Mouse (Mus musculus) brain, adult 2 months (tissue): ENCODE measurements around the gene Serpina16.

Source experiments
- DNase-seq: peaks from one replicate; pipeline ENCODE4 v3.0.0; 2011; ENCODE audit warnings: low read depth, low spot score

Serpina16 gene

DNA sequence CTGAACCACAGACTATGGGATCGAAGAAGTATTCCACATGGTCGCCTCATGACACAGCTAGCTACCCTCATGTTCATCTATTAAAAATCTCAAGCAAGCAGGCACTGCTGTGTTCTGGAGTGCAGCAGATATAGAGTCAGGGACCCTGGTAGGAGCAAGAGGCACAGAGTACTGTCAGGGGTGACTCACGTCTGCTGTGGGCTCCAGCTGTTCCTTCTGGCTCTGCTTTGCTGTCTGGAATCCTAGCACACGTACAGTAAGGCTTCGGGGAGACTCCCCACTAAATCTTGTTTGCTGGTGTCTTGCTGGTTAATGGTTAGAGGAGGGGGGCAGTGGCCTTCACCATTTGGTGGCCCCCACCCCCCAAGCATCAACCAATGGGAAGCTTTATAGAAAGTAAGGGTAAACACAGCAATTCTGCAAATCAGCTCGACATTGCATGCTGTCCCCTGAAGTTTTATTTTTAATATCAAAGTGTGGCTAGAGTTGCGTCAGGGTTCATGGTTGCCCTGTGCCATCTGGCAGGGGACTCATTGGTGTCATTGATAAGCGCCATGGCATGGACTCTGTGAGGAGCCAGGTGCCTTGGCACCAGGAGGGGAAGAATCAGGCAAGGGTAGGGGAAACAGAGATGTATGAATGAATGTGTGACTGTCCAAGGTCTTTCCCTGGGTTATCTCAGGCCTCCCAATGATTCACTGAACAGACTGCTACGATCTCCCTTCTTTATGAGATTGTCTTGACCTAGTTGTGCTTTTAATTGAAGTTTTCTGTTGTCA lies 18.9 kb downstream of the Serpina16 start, which contains the start of gene Serpina6:
Gene Serpina6, minus strand, starts transcription at position 365 of the 779 bp plus-strand sequence.
- DNase-seq: no peak

DNA sequence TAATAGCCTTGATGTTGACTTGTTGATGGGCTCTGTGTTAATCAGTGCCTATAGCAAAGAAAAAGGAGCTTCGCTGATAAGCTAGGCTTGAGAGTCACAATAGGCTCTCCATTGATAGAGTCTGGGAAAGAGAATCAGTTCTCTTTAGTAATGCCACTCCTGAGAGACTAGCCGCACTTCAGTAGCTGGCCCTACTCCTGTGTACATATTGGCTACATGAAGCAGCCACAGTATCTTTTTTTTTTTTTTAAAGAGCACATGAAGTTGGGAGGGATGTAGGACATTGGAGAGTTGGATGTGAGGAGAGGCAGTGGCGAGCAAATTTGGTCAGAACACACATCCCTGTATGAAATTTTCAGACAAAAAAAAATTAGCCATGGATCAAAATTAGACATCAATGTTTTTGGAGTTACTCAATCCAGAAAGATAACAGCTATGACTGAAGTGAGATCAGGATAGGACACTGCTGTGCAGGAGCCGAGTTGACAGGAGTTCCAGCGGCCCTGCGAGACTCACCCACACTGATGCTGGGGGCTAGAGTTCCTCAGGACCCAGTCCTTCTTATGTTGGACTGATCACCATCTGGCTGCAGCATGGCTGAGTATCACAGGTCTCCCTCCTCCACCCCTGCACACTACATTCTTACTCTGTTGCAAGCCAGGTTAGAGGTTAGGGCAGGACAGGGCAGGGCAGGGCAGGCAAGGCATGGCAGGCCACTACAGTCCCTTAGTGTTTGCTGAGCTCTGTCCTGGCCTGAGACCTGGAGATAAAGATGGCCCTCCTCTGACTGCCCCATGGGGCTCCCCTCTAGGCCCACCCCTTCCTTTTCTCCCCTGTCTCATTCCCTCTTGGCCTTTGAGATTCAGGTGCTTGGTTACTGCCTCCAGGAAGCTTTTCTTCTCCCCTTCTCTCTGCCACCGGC lies 20.6 kb downstream of the Serpina16 start:
- DNase-seq: no peak

DNA sequence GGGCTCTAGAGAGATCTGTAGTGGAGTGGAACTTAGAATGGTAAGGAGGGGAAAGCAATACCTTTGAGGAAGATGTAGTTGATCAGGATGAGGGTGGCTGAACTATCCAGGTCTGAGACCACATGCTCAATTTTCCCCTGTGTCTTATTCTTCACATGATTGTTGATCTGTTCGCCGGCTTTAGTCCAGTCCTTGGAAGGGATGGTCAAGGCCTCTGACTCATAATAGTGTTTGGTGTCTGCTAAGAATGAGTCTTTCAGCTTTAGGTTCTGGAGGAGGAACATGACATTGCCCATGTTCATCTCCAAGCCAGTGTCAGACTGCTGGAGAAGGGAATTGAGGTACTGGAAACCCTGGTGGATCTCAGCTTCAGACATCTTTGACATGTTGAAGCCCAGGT lies 22.1 kb downstream of the Serpina16 start:
- DNase-seq: no peak

DNA sequence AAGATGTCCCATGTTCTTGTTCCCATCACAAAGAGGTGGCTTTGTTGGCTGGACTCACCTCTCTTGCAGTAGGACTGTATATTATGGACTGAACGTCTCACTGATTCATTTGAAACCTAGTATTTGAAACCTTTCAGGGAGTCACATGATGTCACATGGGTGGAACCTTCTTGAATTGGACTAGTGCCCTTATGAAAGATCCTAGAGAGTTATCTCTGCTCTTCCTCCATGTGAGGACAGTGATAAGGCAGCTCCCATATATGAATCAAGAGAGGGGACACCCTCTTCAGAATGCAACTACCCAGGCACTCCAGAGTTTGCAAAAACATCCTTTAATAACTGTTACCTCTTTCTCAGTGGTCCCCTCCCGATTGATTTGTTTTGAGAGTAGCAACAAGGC lies 29.6 kb downstream of the Serpina16 start:
- DNase-seq: no peak

DNA sequence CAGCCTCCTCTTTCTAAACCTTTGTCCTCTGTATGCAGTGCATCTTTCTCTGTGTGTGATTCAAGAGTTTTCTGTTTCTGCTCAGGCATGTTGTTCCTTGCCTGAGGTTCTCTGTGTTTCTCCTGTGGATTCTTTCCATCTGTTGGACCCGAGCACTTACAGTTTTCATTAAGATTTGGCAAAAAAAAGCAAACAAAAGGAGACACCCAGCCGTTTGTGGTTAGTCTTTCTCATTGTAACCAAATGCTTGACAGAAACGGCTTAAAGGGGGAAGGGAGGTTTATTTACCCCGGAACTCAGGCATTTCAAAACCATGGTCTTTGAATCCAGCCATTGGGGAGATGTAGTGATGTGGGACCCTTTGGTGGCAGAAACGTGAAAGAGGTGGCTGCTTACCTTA lies 31.3 kb downstream of the Serpina16 start:
- DNase-seq: no peak

DNA sequence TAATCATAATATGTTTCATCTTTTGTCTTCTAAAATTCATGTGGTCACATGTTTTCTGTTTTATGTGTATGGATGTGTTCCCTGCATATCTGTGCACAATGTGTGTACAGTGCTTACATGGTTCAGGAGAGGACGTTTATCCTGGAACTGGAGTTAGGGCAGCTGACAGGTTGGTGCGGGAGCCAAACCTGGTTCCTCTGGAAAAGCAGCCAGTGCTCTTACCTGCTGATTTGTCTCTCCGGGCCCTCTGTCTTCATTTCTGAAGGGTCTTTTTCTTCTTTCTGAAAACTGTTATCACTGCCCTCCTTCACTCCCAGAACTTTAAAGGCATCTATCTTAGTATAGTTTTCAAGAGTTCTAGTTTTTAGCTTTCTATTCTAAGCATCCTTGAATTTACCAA lies 32.1 kb downstream of the Serpina16 start:
- no peak for DNase-seq

DNA sequence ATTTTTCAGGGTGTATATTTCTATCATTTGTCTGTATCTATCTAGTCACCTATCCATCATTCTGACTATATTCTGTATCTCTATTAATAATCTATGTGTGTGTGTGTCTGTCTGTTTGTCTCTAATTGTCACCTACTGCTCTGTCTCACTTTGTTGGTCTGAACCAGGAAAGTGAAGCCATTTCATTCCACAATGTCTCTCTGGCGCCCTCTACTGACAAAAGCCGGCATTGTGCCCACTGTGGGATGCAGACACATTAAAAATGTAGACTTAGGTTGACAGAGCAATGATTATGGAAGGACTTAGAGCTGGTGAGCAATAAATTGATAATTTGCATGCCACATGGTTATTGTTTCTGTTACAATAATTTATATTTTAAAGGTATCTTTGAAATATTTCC lies 32.6 kb downstream of the Serpina16 start:
- DNase-seq: peak; percentile 63

DNA sequence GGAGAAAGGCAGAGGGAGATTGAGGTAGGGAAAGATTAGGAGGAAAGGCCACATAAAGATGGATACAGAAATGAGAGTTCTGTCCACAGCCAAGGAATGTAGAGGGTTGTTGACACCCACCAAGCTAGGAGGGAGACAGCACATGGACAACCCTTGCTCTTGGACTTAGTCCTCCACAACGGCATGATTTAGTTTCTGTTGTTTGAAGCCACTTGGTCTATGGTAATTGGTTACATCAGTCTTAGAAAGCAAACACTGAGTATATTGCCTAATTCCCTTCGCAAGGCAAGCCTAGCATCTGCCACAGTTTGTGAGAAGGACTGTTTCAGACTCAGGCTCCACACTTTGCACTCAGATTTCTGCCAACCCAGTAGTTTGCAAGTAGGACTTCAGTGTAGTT lies 40.1 kb downstream of the Serpina16 start:
- DNase-seq: peak; percentile 10

DNA sequence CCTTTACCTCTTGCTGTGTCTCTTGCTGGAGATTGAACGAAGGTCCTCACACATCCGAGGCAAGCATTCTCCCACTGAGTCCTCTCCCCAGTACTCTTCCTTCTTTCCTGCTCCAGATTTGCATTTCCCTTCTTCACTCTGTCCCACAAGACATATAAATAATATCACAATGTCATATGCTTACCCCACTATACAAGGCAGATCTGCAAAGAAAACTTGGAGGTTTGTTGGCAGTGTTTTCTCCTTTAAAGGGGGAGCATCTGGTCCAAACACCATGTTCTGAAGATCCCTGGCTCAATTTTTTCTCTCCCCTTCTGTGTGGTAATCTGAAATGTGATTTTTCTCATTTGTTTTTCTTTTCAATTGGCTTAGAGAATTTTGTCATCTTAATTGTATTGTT lies 41.5 kb downstream of the Serpina16 start:
- peak; percentile 54 for DNase-seq

DNA sequence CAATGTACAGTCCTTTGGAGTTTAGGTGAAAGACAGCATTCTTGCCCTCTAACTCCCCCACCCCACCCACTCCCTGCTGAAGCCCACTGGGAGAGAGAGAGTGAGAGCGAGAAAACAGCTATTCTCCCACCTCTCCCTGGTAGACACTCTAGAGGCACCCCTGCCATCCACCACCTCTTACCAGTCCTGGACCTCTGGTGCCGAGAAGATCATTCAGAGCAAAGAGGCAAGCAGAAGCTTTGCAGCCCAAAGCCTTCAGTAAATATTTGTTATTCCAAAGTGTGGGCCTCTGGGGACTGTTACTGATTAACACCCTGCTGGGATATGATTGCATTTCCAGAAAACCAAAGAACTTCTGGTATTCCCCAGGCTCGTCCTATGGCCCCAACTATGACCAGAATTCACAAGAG lies 44.7 kb downstream of the Serpina16 start, which contains the start of gene Serpina10:
Gene Serpina10, minus strand, starts transcription at position 242 of the 410 bp plus-strand sequence.
- no peak for DNase-seq
